33 mouse cellular contexts compared by ENCODE assay signal in genomic region chr2:156901883-156902282, GRCm38 (mm10). TPM values are rescaled to one million over a fixed set of nuclear protein-coding genes. Genes with fewer than 3 reads are reported as not detected.
"Had no signal": no experiment of that assay in that cellular context is flagged by ENCODE, and none has a peak within 500 bp of the region (broad histone marks: within the 10 kb centered on the region; RNA-seq: fewer than 3 reads in every experiment).

No protein-coding gene starts in this region.

- H3K9ac ChIP-seq: limb, embryonic 12.5 days; limb, embryonic 13.5 days; limb, embryonic 15.5 days; liver, embryonic 12.5 days; liver, embryonic 13.5 days; liver, embryonic 14.5 days; liver, embryonic 15.5 days; liver, postnatal 0 days; lung, embryonic 14.5 days; lung, embryonic 15.5 days; midbrain, embryonic 12.5 days; midbrain, embryonic 13.5 days; midbrain, embryonic 15.5 days; neural tube, embryonic 12.5 days had no signal

- H3K4me3 ChIP-seq: limb, embryonic 10.5 days; limb, embryonic 12.5 days; limb, embryonic 13.5 days; limb, embryonic 15.5 days; liver, embryonic 12.5 days; liver, embryonic 13.5 days; liver, embryonic 15.5 days; lung, embryonic 15.5 days; megakaryocyte, embryonic 14.5 days; midbrain, embryonic 10.5 days; midbrain, embryonic 12.5 days; midbrain, embryonic 13.5 days; midbrain, embryonic 15.5 days; myocyte; neural tube, embryonic 12.5 days had no signal

- H3K4me2 ChIP-seq: limb, embryonic 12.5 days; limb, embryonic 13.5 days; limb, embryonic 15.5 days; liver, embryonic 11.5 days; liver, embryonic 12.5 days; liver, embryonic 13.5 days; liver, embryonic 15.5 days; lung, embryonic 14.5 days; lung, embryonic 15.5 days; midbrain, embryonic 11.5 days; midbrain, embryonic 12.5 days; midbrain, embryonic 13.5 days; midbrain, embryonic 15.5 days; neural tube, embryonic 12.5 days had no signal

- H3K36me3 ChIP-seq: limb, embryonic 10.5 days; limb, embryonic 12.5 days; limb, embryonic 13.5 days; limb, embryonic 15.5 days; liver, embryonic 12.5 days; liver, embryonic 13.5 days; liver, embryonic 15.5 days; lung, embryonic 15.5 days; midbrain, embryonic 10.5 days; midbrain, embryonic 12.5 days; midbrain, embryonic 13.5 days; midbrain, embryonic 15.5 days; neural tube, embryonic 12.5 days had no signal

- H3K27me3 ChIP-seq: limb, embryonic 13.5 days; limb, embryonic 15.5 days; liver, embryonic 12.5 days; liver, embryonic 13.5 days; liver, embryonic 15.5 days; lung, embryonic 15.5 days; midbrain, embryonic 12.5 days; midbrain, embryonic 13.5 days; midbrain, embryonic 15.5 days; neural tube, embryonic 12.5 days had no signal

- DNase-seq: left cerebral cortex, postnatal 4 days; liver; liver, embryonic 13.5 days; liver, postnatal 0 days; lung, adult 18-20 months; lung, adult 2 months; lung, embryonic 14.5 days; lung, postnatal 10 days; lung, postnatal 14 days; lung, postnatal 36 days; lung, postnatal 4 days; midbrain, embryonic 14.5 days had no signal

- H3K27ac ChIP-seq: limb, embryonic 10.5 days; limb, embryonic 12.5 days; limb, embryonic 13.5 days; limb, embryonic 15.5 days; liver, embryonic 12.5 days; liver, embryonic 13.5 days; liver, embryonic 14.5 days; liver, embryonic 15.5 days; lung, embryonic 15.5 days; macrophage; midbrain, embryonic 10.5 days; midbrain, embryonic 12.5 days; midbrain, embryonic 13.5 days; midbrain, embryonic 15.5 days; neural tube, embryonic 12.5 days had no signal

- ATAC-seq: liver, embryonic 12.5 days; liver, postnatal 0 days; lung, postnatal 0 days; midbrain, embryonic 13.5 days; midbrain, embryonic 15.5 days; midbrain, embryonic 16.5 days had no signal

- H3K4me1 ChIP-seq: limb, embryonic 13.5 days; limb, embryonic 15.5 days; midbrain, embryonic 12.5 days; midbrain, embryonic 13.5 days; midbrain, embryonic 15.5 days; neural tube, embryonic 12.5 days had no signal

- H3K9me3 ChIP-seq: limb, embryonic 10.5 days; limb, embryonic 12.5 days; limb, embryonic 13.5 days; limb, embryonic 15.5 days; liver, embryonic 12.5 days; liver, embryonic 13.5 days; liver, embryonic 15.5 days; lung, embryonic 15.5 days; megakaryocyte, embryonic 14.5 days; midbrain, embryonic 10.5 days; midbrain, embryonic 12.5 days; midbrain, embryonic 13.5 days; midbrain, embryonic 15.5 days; neural tube, embryonic 12.5 days had no signal

RNA-seq across cellular contexts. Expression of gene Sla2, which starts 14.9 kb away (rescaled TPM):
- polyA plus RNA-seq: midbrain, embryonic 16.5 days; midbrain, postnatal 0 days had no signal
